Mouse (Mus musculus) spleen, adult 18-20 months (tissue): ENCODE data around the gene Cd59a.

Source experiments
- DNase-seq, 2 experiments: peaks; one replicate each; pipeline ENCODE4 v3.0.0; 2022; ENCODE audit warnings: mixed read lengths in 2 of 2

The Cd59a gene

DNA sequence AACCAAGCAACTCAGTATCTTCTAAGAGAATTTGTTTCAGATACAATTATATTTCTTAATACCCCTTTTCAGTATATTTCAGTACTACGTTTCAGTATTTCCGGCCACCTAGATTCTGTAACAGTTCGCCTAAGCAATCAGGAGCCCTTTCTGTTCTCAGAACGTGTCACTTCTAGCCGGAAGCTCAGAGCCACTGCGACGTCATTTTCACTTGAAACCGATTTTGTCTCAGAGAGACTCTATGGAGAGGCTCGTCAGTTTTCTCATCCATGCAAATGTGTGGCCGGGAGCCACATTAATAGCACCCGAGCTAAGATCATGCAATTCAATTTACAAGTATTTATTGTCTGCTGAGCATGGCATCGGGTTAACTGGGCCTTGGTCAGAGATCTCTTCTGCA lies 48.4 kb downstream of the Cd59a start:
- no peak for DNase-seq

DNA sequence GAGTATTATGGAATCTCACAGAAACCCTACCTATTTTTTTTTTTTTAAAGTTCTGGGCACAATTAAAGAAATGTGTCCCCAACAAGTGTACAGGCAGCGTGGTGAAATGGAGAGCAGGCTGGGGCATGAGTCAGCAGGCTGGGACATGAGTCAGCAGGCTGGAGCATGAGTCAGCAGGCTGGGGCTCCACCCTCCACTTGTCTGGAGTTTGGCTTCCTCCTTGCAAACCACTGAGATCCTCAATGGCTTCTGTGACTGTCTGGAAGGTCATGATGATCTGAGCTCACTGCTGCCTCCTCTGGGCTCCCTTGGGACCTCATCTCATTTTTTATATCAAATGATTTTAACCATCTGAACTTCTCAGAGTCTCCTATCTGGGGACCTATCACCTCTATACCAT lies 50.4 kb downstream of the Cd59a start:
- no peak for DNase-seq

- no peak for DNase-seq
Observed at GRCm38 (mm10) chr2:104147910-104148561, 52.4 kb downstream of the Cd59a start.

DNA sequence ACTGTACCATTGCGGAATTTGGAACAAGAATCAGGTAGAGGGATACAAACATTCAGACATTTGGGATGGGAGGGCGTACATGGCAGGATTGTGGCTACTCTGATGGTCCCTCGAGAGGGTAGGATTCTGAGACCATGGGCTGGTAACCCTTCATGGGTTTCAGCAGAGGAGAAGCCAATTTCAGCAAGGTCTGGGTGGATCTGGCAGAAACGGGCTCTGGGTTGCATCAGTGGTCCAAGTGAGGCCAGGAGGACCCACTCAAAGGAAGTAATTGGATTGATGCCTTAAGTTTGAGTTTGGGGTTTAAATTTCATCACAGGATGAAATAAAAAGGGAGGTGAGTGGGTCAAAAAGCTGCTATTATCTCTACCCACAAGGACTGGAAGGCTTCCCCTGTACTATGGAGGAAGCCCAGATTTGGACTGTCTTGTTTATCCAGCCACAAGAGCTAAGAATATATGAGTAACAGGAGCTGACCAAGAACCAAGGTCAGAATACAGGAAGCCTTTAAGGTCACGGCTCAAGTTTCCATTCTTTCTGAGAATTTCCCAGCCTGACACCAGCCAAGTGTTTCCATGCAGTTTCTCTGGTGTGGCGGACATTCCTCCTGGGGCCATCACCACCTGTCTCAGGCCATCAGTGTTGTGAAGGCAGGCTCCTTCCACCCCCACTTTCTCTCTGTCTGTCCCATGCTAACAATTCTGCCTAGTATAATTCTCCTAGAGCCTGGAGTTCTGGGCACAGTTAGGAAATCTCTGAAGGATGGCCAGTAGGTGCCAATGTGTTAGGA lies 55.2 kb downstream of the Cd59a start:
- DNase-seq, result no peak

DNA sequence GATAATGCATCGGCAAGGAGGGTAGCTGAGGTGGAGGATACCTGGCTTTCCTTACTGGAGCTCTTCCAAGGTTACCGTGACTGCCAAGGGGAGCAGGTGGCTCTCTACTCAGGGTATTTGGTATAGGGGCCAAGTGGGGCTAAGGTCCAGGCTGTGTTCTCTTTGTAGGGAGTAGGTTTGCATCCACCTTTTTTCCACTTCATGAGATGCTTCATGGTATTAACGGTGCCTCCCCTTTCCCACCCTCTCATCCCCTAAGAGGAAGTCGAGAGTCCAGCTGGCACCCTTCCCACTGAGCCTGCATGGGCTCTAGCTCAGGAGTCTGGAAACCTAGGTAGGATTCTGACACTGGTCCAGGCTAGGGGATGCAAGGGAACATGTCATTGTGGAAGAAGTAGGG lies 57.7 kb downstream of the Cd59a start:
- DNase-seq, result no peak

GRCm38 (mm10) chr2:104153876-104154275 lies 58.3 kb downstream of the Cd59a start:
- no peak for DNase-seq

DNA sequence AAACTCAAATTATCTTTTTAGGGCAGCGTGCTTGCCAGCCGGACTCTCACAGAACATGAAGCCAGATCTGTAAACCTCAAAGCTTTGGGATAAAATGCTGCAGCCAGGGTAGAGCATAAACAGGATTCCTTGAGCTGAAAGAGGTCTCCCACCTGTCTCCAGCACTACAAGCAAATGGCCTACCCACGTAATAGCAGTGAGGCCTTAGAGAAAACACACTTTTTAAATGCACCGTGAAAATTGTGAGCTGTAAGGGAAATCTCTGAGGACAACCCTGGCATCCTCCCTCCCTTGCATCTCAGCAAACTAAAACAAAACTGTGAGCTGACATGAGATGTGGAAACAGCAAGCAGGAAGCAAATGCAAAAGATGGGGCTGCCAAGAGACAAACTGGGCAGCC lies 62.2 kb downstream of the Cd59a start:
- DNase-seq, result no peak

DNA sequence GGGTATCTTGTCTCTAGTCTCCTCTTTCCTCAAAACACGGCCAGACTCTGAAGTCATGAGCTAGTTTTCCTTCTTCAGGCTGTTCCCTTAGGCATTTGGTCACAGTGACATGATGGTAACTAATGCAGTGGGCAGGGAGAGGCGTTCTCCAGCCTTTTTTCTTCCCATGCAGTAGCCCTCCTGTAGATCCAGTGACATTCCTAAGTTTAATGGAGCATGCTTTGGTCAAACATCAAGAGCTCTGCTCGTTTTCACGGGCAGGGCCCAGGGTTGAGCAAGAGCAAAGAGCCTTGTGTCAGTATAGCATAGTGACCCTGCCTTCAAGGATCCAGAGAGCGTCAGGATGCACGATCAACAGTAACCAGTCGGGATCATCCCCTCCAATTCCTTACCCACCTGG lies 67.8 kb downstream of the Cd59a start:
- DNase-seq, result no peak

DNA sequence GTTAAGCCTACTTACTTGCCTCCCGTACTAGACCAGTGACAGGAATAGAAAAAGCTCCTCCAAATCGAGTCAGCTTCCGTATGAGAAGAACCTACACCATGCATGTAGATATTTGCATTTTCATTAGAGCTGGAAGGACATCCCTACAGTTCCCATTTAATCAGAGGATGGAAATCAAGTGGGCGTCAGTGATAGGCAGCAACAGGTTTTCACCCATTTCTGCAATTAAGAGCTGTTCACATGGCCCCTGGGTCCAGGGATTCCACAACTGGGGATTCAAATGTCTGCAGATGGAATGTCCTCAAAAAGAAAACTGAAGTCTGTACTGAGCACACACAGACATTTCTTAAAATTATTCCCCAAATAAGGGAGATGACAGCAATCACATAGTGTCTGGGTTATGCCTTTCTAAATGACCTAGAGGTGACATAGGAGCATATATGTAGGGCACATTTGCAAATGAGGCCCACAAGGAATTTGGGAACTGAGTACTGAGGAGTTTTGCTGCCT lies 68.4 kb downstream of the Cd59a start:
- DNase-seq, result no peak
